Mouse (Mus musculus) adipose tissue, adult 10 weeks (tissue): Measurements from ENCODE around the gene Rps6ka3. TPM values are rescaled to one million over a fixed set of nuclear protein-coding genes. Genes with fewer than 3 reads are reported as not detected.

Source experiments
- polyA plus RNA-seq: library from polyadenylated mRNA; stranded (reverse); fragments of 350-450 nt; fragmentation: Illumina TruSeq; extraction: RNeasy Lipid Tissue Mini Kit (QIAGEN cat#74804); gene quantifications from one replicate; pipeline ENCODE4 v1.2.3, GENCODE M21; 2014; ENCODE audit warnings: low read depth, low replicate concordance

The Rps6ka3 gene
- 47.8 TPM for polyA plus RNA-seq

GRCm38 (mm10) chrX:159210007-159210406 lies at the start of gene Rps6ka3:
Gene Rps6ka3, plus strand, starts transcription at chrX:159210307.

DNA sequence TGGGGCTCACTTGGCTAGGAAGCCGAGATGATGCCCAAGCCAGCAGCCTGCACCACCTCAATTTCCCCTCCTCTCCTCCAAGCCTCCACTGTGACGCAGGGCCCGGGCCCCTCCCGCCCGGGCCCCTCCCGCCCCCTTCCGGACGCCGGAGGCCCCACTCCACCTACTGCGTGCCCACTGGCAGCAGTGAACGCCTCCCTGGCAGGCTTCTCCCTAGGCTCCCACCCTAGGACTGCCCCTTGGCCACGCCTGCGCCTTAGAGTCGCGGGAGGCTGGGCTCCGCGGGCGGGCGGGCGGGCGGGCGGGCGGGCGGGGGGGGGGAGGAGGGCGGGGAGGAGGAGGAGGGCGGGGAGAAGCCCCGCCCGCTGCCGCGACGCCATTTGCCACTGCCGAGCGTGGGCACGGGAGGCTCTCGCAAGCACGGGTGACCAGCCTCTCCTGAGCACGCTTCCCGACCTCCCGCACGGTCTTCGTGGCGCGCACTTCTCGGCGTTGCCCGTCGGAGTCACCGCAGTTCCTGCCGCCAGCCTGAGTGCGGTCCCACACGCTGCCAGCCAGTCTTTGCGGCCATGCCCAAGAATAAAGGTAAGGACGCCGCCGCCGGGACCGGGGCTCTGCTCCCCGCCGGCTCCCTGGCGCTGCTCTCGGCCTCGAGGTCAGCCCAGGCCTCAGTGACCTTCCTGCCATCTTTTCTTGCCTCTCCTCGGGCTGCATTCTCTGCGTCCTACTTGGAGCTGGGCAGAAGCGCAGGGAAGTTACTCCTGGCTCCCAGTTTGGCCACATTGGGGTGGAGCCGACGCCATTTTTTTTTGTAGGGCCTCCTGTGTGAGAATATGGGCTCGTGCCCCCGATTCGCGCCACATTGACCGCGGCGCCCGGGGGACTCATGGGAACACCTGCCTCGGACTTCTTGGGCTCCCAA lies 162.0 kb downstream of the Rps6ka3 start, which contains the start of gene Eif1ax:
Gene Eif1ax, plus strand, starts transcription at position 348 of the 922 bp plus-strand sequence.

GRCm38 (mm10) chrX:159414130-159414828 lies 204.2 kb downstream of the Rps6ka3 start, which contains the start of gene Map7d2:
Gene Map7d2, plus strand, starts transcription at chrX:159414572.

Other genes with a start within 250 kb of the Rps6ka3 start
- 99.7 TPM for gene Eif1ax, start 161.9 kb downstream of the Rps6ka3 start, polyA plus RNA-seq
- gene Map7d2, start 204.3 kb downstream of the Rps6ka3 start, polyA plus RNA-seq = 12.1 TPM